Mouse (Mus musculus): ENCODE measurements around the gene Cyth4.

- TF ChIP-seq GATA1 (IDR thresholded peaks at IDR 0.05; ENCODE audit: borderline replicate concordance, low read length), result no peak
- TF ChIP-seq FLI1 (IDR thresholded peaks at IDR 0.05; ENCODE audit: low read length), result no peak
Measured at GRCm38 (mm10) chr15:78592452-78592968, 4.3 kb upstream of the Cyth4 start.

Data from megakaryocyte, embryonic 14.5 days (primary cell).